In the genomic region with DNA sequence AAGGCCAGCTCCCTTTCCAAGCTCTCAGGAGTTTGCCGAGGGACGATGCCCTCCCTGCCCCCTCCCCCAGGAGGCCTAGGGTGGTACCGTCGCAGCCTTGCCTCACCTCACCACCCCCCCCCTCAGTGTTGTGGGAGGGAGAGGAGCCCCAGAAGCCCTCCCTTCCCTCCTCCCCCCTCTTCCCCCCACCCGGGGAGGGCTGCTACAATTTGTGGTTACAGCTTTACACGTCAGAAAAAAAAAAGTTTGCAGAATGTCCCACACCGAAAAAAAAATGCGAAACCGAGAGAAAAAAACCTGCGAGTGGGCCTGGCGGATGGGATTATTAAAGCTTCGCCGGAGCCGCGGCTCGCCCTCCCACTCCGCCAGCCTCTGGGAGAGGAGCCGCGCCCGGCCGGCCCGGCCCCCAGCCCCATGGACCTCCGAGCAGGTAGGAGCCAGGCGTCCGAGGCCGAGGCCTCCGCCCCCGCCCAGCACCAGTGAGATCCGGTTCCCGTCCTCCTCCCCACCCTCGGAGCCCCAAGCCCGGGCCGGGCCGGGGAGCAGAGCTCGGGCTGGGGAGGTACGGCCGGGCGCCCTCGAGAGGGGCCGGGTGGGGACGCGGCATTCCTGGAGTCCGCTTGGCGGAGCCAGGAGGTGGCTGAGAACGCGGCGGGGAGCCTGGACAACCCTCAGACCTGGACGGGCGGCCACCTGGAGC, we compare ENCODE assay signal across 8 mouse cellular contexts. TPM values are rescaled to one million over a fixed set of nuclear protein-coding genes. Genes with fewer than 3 reads are reported as not detected.
DNase-seq lines count a peak whose midpoint lies in the region; ATAC-seq lines count a peak whose summit lies in the region.

Gene Clcf1, plus strand, starts transcription at position 168 of the 700 bp plus-strand sequence.
Gene AC109138.7, plus strand, starts transcription at position 287 of the 700 bp plus-strand sequence.

- H3K36me3 ChIP-seq in embryonic facial prominence, embryonic 14.5 days (ENCODE audit: control insufficient read depth, insufficient read depth, low read length), result no peaks in the 10 kb centered on the region
- H3K36me3 ChIP-seq in hindbrain, embryonic 13.5 days, result no peaks in the 10 kb centered on the region
- no peaks in the 10 kb centered on the region for H3K36me3 ChIP-seq in liver, embryonic 15.5 days (replicated peaks)
- no peaks in the 10 kb centered on the region for H3K36me3 ChIP-seq in neural tube, embryonic 14.5 days (ENCODE audit: control insufficient read depth, insufficient read depth, low read length)

- H3K27ac ChIP-seq in embryonic facial prominence, embryonic 14.5 days (replicated peaks; ENCODE audit: low read depth, low read length), result peak within 1 kb of the TSS; percentile 95
- no peak within 1 kb of the TSS for H3K27ac ChIP-seq in hindbrain, embryonic 13.5 days
- peak within 1 kb of the TSS; percentile 45 for H3K27ac ChIP-seq in liver, embryonic 15.5 days (replicated peaks)
- no peak within 1 kb of the TSS for H3K27ac ChIP-seq in neural tube, embryonic 14.5 days (ENCODE audit: low read depth, low read length)

- no peaks in the 10 kb centered on the region for H3K27me3 ChIP-seq in embryonic facial prominence, embryonic 14.5 days (replicated peaks; ENCODE audit: control insufficient read depth, insufficient read depth, low read length)
- peaks cover 86% of the 10 kb centered on the region for H3K27me3 ChIP-seq in hindbrain, embryonic 13.5 days
- H3K27me3 ChIP-seq in liver, embryonic 15.5 days, result peaks cover 100% of the 10 kb centered on the region
- H3K27me3 ChIP-seq in neural tube, embryonic 14.5 days (ENCODE audit: control insufficient read depth, insufficient read depth, low read length), result peaks cover 18% of the 10 kb centered on the region; the same call in 1 of the 2 replicates

- 0% methylated on average over 20 of the region's 49 CpGs for WGBS in embryonic facial prominence, embryonic 14.5 days
- under 1% methylated on average over 47 of the region's 49 CpGs for WGBS in hindbrain, embryonic 13.5 days
- 1% methylated on average over 49 of the region's 49 CpGs for WGBS in liver, embryonic 15.5 days (ENCODE audit: insufficient replicate concordance)
- 0% methylated on average over 32 of the region's 49 CpGs for WGBS in neural tube, embryonic 14.5 days

- ATAC-seq in embryonic facial prominence, embryonic 14.5 days (ENCODE audit: low read depth), result peak; percentile 72
- ATAC-seq in hindbrain, embryonic 13.5 days (ENCODE audit: low FRiP score), result no peak; the same call in 1 of the 2 replicates
- ATAC-seq in liver, embryonic 15.5 days (ENCODE audit: insufficient read depth), result peak; percentile 43; the same call in 1 of the 2 replicates
- ATAC-seq in neural tube, embryonic 14.5 days (ENCODE audit: low read depth), result peak; percentile 55; the same call in 1 of the 2 replicates

- H3K9me3 ChIP-seq in embryonic facial prominence, embryonic 14.5 days (ENCODE audit: control insufficient read depth, low read length), result no peaks in the 10 kb centered on the region
- no peaks in the 10 kb centered on the region for H3K9me3 ChIP-seq in hindbrain, embryonic 13.5 days
- no peaks in the 10 kb centered on the region for H3K9me3 ChIP-seq in liver, embryonic 15.5 days (replicated peaks)
- no peaks in the 10 kb centered on the region for H3K9me3 ChIP-seq in neural tube, embryonic 14.5 days (ENCODE audit: control insufficient read depth, low read length)

- peak within 1 kb of the TSS; percentile 92 for H3K9ac ChIP-seq in embryonic facial prominence, embryonic 14.5 days (ENCODE audit: low read depth, low read length)
- H3K9ac ChIP-seq in hindbrain, embryonic 13.5 days, result peak within 1 kb of the TSS; percentile 75
- H3K9ac ChIP-seq in liver, embryonic 15.5 days, result peak within 1 kb of the TSS; percentile 49
- peak within 1 kb of the TSS; percentile 56 for H3K9ac ChIP-seq in neural tube, embryonic 14.5 days (replicated peaks; ENCODE audit: low read depth, low read length)

- H3K4me1 ChIP-seq in embryonic facial prominence, embryonic 14.5 days (ENCODE audit: control insufficient read depth, insufficient read depth, low read length), result peaks cover 44% of the 10 kb centered on the region
- peaks cover 44% of the 10 kb centered on the region for H3K4me1 ChIP-seq in hindbrain, embryonic 13.5 days (replicated peaks)
- H3K4me1 ChIP-seq in liver, embryonic 15.5 days (replicated peaks), result peaks cover 35% of the 10 kb centered on the region
- H3K4me1 ChIP-seq in neural tube, embryonic 14.5 days (ENCODE audit: control insufficient read depth, insufficient read depth, low read length), result peaks cover 14% of the 10 kb centered on the region; the same call in 1 of the 2 replicates

- DNase-seq in 416B (ENCODE audit: low read depth), result peak; percentile 62
- DNase-seq in CD8-positive naive resting alpha-beta T cell, adult 2 months (ENCODE audit: low read depth in 2 of 2, low spot score in 2 of 2), result peak; percentile 78 to 87
- DNase-seq in embryonic facial prominence, embryonic 14.5 days (ENCODE audit: low spot score), result peak; percentile 76
- DNase-seq in frontal cortex, postnatal 36 days (ENCODE audit: low spot score in 2 of 2), result no peak
- DNase-seq in left cerebral cortex, postnatal 14 days (ENCODE audit: low spot score in 2 of 2), result no peak

- H3K4me3 ChIP-seq in embryonic facial prominence, embryonic 14.5 days (ENCODE audit: low read depth, low read length), result peak within 1 kb of the TSS; percentile 86
- peak within 1 kb of the TSS; percentile 54 for H3K4me3 ChIP-seq in hindbrain, embryonic 13.5 days
- peak within 1 kb of the TSS; percentile 57 for H3K4me3 ChIP-seq in liver, embryonic 15.5 days (replicated peaks)
- H3K4me3 ChIP-seq in neural tube, embryonic 14.5 days (ENCODE audit: low read depth, low read length), result peak within 1 kb of the TSS; percentile 44

- H3K4me2 ChIP-seq in embryonic facial prominence, embryonic 14.5 days (ENCODE audit: low read depth, low read length), result peak within 1 kb of the TSS; percentile 84
- H3K4me2 ChIP-seq in hindbrain, embryonic 13.5 days, result peak within 1 kb of the TSS; percentile 91
- peak within 1 kb of the TSS; percentile 75 for H3K4me2 ChIP-seq in liver, embryonic 15.5 days
- H3K4me2 ChIP-seq in neural tube, embryonic 14.5 days (ENCODE audit: low read depth, low read length), result peak within 1 kb of the TSS; percentile 94

- intact Hi-C loops in left cerebral cortex, postnatal 14 days (cut with DNase I), result no loop called here

RNA-seq across cellular contexts. Expression of gene Clcf1, which starts in this region (rescaled TPM):
- polyA plus RNA-seq in embryonic facial prominence, embryonic 14.5 days (2014; fragmentation: Nextera tagmentation; extraction: Ambion mirVana), result 6.0 and 6.3 TPM in 2 replicates
- 0.58 and 1.0 TPM in 2 replicates for polyA plus RNA-seq in hindbrain, embryonic 13.5 days (2015; fragmentation: Nextera tagmentation; extraction: Ambion mirVana)
- polyA plus RNA-seq in liver, embryonic 15.5 days (2015; fragmentation: Nextera tagmentation; extraction: Ambion mirVana), result 0.38 and 0.56 TPM in 2 replicates
- 0.78 and 1.5 TPM in 2 replicates for polyA plus RNA-seq in neural tube, embryonic 14.5 days (2014; fragmentation: Nextera tagmentation; extraction: Ambion mirVana)
- total RNA-seq in left cerebral cortex, postnatal 14 days (2021), result 1 to 10 TPM; 1.3 to 1.5 TPM

RNA-seq across cellular contexts. Expression of gene AC109138.7, which starts in this region (rescaled TPM):
- not detected in 2 replicates for polyA plus RNA-seq in embryonic facial prominence, embryonic 14.5 days (2014; fragmentation: Nextera tagmentation; extraction: Ambion mirVana)
- not detected in 2 replicates for polyA plus RNA-seq in hindbrain, embryonic 13.5 days (2015; fragmentation: Nextera tagmentation; extraction: Ambion mirVana)
- not detected in 2 replicates for polyA plus RNA-seq in liver, embryonic 15.5 days (2015; fragmentation: Nextera tagmentation; extraction: Ambion mirVana)
- polyA plus RNA-seq in neural tube, embryonic 14.5 days (2014; fragmentation: Nextera tagmentation; extraction: Ambion mirVana), result not detected in 2 replicates
- total RNA-seq in left cerebral cortex, postnatal 14 days (2021), result not detected

Comparison
In these comparisons a context has a peak if more than half of its experiments do, and no peak if none do; other contexts are left out.
1. Peak in ATAC-seq, H3K4me3 ChIP-seq, H3K27ac ChIP-seq, H3K9ac ChIP-seq and H3K4me2 ChIP-seq in liver, embryonic 15.5 days; RNA of the genes that start here not detected or under 1 TPM.
2. DNase-seq: peak in 416B (single experiment), CD8-positive naive resting alpha-beta T cell, adult 2 months (2 of 2) and embryonic facial prominence, embryonic 14.5 days (single experiment); none in frontal cortex, postnatal 36 days (0 of 2) and left cerebral cortex, postnatal 14 days (0 of 2).
3. Peak in every context shown above with its lines, with median percentiles within 50 percentile points of each other: H3K4me2 ChIP-seq, H3K4me3 ChIP-seq and H3K9ac ChIP-seq.